Mouse (Mus musculus) liver, postnatal 0 days (tissue): ENCODE measurements around the gene Bcl2l13.

Source experiments
- CTCF ChIP-seq: sonication (generic); IDR thresholded peaks from 2 replicates; pipeline ENCODE4 v1.5.1; 2016; ENCODE audit warnings: antibody characterized with exemption, low read depth
- EP300 ChIP-seq: IDR thresholded peaks from 2 replicates; pipeline ENCODE4 v1.6.1; 2016; ENCODE audit warnings: antibody characterized with exemption, low read depth, mild to moderate bottlenecking

DNA sequence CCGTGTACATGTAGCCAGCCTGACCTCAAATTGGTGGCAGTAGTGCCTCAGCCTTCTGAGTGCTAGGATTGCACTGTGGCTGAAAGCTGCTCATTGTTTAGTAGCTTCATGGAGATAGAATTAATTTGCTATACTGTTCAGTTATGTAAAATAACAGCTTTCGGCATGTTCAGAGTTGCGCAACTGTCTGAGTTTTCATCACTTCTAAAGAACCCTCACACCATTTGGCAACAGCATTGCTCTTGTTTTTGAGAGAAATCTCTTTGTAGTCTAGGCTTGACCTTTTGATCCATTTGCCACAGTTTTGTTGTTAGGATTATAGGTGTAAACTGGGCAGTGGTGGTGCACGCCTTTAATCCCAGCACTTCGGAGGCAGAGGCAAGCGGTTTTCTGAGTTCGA is 4.2 kb downstream of the Bcl2l13 start:
- TF ChIP-seq EP300 (no peak), CTCF (no peak)
